ENCODE assay signal across 12 mouse cellular contexts in the genomic region with DNA sequence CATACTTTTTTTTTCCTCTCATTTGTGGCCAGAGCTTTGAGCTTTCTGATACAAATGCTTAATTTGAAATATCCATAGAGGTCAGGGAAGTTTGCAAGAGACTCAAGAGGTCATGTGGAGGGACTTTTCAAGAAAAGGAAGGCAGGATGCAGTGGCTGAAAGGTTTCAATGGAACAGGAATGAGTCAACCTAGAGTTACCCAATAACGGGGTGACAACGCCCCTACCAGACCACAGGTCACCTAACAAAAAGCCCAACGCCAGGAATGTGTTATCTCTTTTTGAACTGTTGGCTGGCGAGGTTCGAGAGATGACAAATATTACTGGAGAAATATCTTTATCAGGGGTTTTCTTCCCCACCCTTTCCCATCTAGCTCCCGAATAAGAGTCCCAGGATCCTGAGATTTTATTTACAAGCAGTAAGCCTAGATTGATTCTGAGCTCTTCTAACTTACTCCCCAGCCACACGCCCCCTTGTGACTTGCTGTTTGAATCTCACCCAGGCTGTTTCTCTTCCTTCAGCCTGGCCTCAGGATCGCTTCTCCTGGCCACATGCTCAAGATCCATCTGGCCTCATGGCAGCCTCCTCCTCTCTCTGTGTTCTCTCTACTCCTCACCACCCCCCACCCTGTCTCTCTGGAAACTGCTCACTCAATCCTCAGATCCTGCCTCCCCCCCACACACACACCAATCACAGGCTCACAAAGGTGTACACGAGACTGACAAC. TPM values are rescaled to one million over a fixed set of nuclear protein-coding genes. Genes with fewer than 3 reads are reported as not detected.
DNase-seq lines count a peak whose midpoint lies in the region; ATAC-seq and TF ChIP-seq lines count a peak whose summit lies in the region.
"Had no signal": no experiment of that assay in that cellular context is flagged by ENCODE, and none has a peak within 500 bp of the region (broad histone marks: within the 10 kb centered on the region; RNA-seq: fewer than 3 reads in every experiment).

No protein-coding gene starts in this region.

- no peak for ATAC-seq in heart, embryonic 12.5 days (ENCODE audit: insufficient number of reproducible peaks, low FRiP score)
- peak; percentile 80 for ATAC-seq in liver, postnatal 0 days
- no peak for ATAC-seq in kidney, embryonic 16.5 days (ENCODE audit: low FRiP score, low TSS enrichment)

- peak; percentile 43; the same call in 1 of the 2 replicates for TF ChIP-seq CTCF in liver, postnatal 0 days (IDR thresholded peaks at IDR 0.05; ENCODE audit: low read depth)

- H3K4me3 ChIP-seq in heart, embryonic 12.5 days, result no peak overlapping the region
- H3K4me3 ChIP-seq in liver, postnatal 0 days (ENCODE audit: low read depth, low read length), result no peak overlapping the region
- no peak overlapping the region for H3K4me3 ChIP-seq in kidney, embryonic 16.5 days (ENCODE audit: low read length)
- H3K4me3 ChIP-seq: limb, embryonic 13.5 days had no signal

- no peaks in the 10 kb centered on the region for H3K9me3 ChIP-seq in heart, embryonic 12.5 days (replicated peaks)
- no peaks in the 10 kb centered on the region for H3K9me3 ChIP-seq in liver, postnatal 0 days (ENCODE audit: low read length)
- no peaks in the 10 kb centered on the region for H3K9me3 ChIP-seq in kidney, embryonic 16.5 days (ENCODE audit: low read length)
- H3K9me3 ChIP-seq: limb, embryonic 13.5 days had no signal

- peak; percentile 27 to 36 for DNase-seq in heart, adult 18-20 months
- DNase-seq in liver, postnatal 0 days, result no peak
- DNase-seq in liver (no peak), NIH3T3 (ENCODE audit: low read depth) (peak; percentile 60)
- peak; percentile 30 for DNase-seq in lung, postnatal 25 days (ENCODE audit: low spot score)
- DNase-seq in gastrocnemius, postnatal 25 days, result no peak
- DNase-seq: retina, postnatal 1 day; thymus, adult 2 months had no signal

- no peaks in the 10 kb centered on the region for H3K36me3 ChIP-seq in heart, embryonic 12.5 days
- H3K36me3 ChIP-seq in liver, postnatal 0 days (replicated peaks; ENCODE audit: insufficient read depth, low read length), result no peaks in the 10 kb centered on the region
- H3K36me3 ChIP-seq in kidney, embryonic 16.5 days (ENCODE audit: insufficient read depth, low read length), result no peaks in the 10 kb centered on the region
- H3K36me3 ChIP-seq: limb, embryonic 13.5 days had no signal

- peaks cover 9% of the 10 kb centered on the region for H3K4me1 ChIP-seq in heart, embryonic 12.5 days (replicated peaks)
- peaks cover 3% of the 10 kb centered on the region; the same call in 1 of the 2 replicates for H3K4me1 ChIP-seq in liver, postnatal 0 days (ENCODE audit: insufficient read depth)
- no peaks in the 10 kb centered on the region for H3K4me1 ChIP-seq in kidney, embryonic 16.5 days (ENCODE audit: insufficient read depth, low read length)
- H3K4me1 ChIP-seq: limb, embryonic 13.5 days had no signal

- 56% methylated on average over 9 of the region's 9 CpGs for WGBS in heart, embryonic 12.5 days
- WGBS in liver, postnatal 0 days (ENCODE audit: insufficient replicate concordance), result 42% methylated on average over 9 of the region's 9 CpGs
- WGBS in kidney, embryonic 16.5 days, result 68% methylated on average over 9 of the region's 9 CpGs

- H3K27ac ChIP-seq in heart, embryonic 12.5 days (ENCODE audit: poor library complexity, severe bottlenecking), result no peak overlapping the region
- H3K27ac ChIP-seq in liver, postnatal 0 days (ENCODE audit: low read depth), result no peak overlapping the region
- H3K27ac ChIP-seq in kidney, embryonic 16.5 days (ENCODE audit: low read length), result no peak overlapping the region
- H3K27ac ChIP-seq: limb, embryonic 13.5 days had no signal

- no peak overlapping the region for H3K4me2 ChIP-seq in heart, embryonic 12.5 days
- no peak overlapping the region for H3K4me2 ChIP-seq in liver, postnatal 0 days (ENCODE audit: low read depth, low read length)
- no peak overlapping the region for H3K4me2 ChIP-seq in kidney, embryonic 16.5 days (replicated peaks; ENCODE audit: low read depth, low read length)
- H3K4me2 ChIP-seq: limb, embryonic 13.5 days had no signal

- no peak overlapping the region for H3K9ac ChIP-seq in heart, embryonic 12.5 days
- H3K9ac ChIP-seq in liver, postnatal 0 days (replicated peaks), result no peak overlapping the region
- no peak overlapping the region for H3K9ac ChIP-seq in kidney, embryonic 16.5 days (replicated peaks; ENCODE audit: low read length)
- H3K9ac ChIP-seq: limb, embryonic 13.5 days had no signal

- no peaks in the 10 kb centered on the region; the same call in 1 of the 2 replicates for H3K27me3 ChIP-seq in heart, embryonic 12.5 days (replicated peaks)
- no peaks in the 10 kb centered on the region for H3K27me3 ChIP-seq in liver, postnatal 0 days (ENCODE audit: insufficient read depth, low read length)
- 0 out of 2 replicates have a peak, but pooled peaks cover 3% of the 10 kb centered on the region for H3K27me3 ChIP-seq in kidney, embryonic 16.5 days (ENCODE audit: insufficient read depth, low read length)
- H3K27me3 ChIP-seq: limb, embryonic 13.5 days had no signal

- TF ChIP-seq EP300 in liver, postnatal 0 days (IDR thresholded peaks at IDR 0.05; ENCODE audit: low read depth), result no peak

RNA-seq across cellular contexts. Expression of a gene that starts 13.0 kb away (rescaled TPM):
- 1 to 10 TPM in 1 of 2 experiments, under 1 TPM in 1; 0.60 to 2.9 TPM for total RNA-seq in heart, adult 18-20 months (2021)
- polyA plus RNA-seq in heart, embryonic 12.5 days (2016; fragmentation: Nextera tagmentation; extraction: Ambion mirVana), result 0.18 TPM in 1 of 2 replicates, not detected in the other
- polyA plus RNA-seq in liver, postnatal 0 days (2015; fragmentation: Nextera tagmentation; extraction: Ambion mirVana), result 0.09 and 0.12 TPM in 2 replicates
- total RNA-seq in gastrocnemius, postnatal 25 days (2021), result under 1 TPM; 0.15 to 0.21 TPM
- polyA plus RNA-seq in kidney, embryonic 16.5 days (2015; fragmentation: Nextera tagmentation; extraction: Ambion mirVana), result not detected in 2 replicates
- polyA plus RNA-seq: intestine, embryonic 14.5 days had no signal

RNA-seq across cellular contexts. Expression of a gene that starts 45.5 kb away (rescaled TPM):
- 10 to 100 TPM; 26.2 to 27.6 TPM for total RNA-seq in heart, adult 18-20 months (2021)
- polyA plus RNA-seq in heart, embryonic 12.5 days (2016; fragmentation: Nextera tagmentation; extraction: Ambion mirVana), result 106 and 112 TPM in 2 replicates
- polyA plus RNA-seq in liver, postnatal 0 days (2015; fragmentation: Nextera tagmentation; extraction: Ambion mirVana), result 8.7 and 10.0 TPM in 2 replicates
- total RNA-seq in gastrocnemius, postnatal 25 days (2021), result 10 to 100 TPM; 14.0 TPM
- 137 and 144 TPM in 2 replicates for polyA plus RNA-seq in kidney, embryonic 16.5 days (2015; fragmentation: Nextera tagmentation; extraction: Ambion mirVana)

RNA-seq across cellular contexts. Expression of a gene that starts 46.9 kb away (rescaled TPM):
- 10 to 100 TPM; 32.0 to 39.0 TPM for total RNA-seq in heart, adult 18-20 months (2021)
- 32.0 and 33.1 TPM in 2 replicates for polyA plus RNA-seq in heart, embryonic 12.5 days (2016; fragmentation: Nextera tagmentation; extraction: Ambion mirVana)
- polyA plus RNA-seq in liver, postnatal 0 days (2015; fragmentation: Nextera tagmentation; extraction: Ambion mirVana), result 89.8 and 93.3 TPM in 2 replicates
- total RNA-seq in gastrocnemius, postnatal 25 days (2021), result 10 to 100 TPM; 12.6 to 12.8 TPM
- 40.7 and 42.1 TPM in 2 replicates for polyA plus RNA-seq in kidney, embryonic 16.5 days (2015; fragmentation: Nextera tagmentation; extraction: Ambion mirVana)

Comparison
In these comparisons a context has a peak if more than half of its experiments do, and no peak if none do; other contexts are left out.
1. DNase-seq: peak in heart, adult 18-20 months (2 of 2), NIH3T3 (single experiment) and lung, postnatal 25 days (single experiment); none in liver, postnatal 0 days (single experiment), liver (single experiment) and gastrocnemius, postnatal 25 days (single experiment).